Comparison of ENCODE assay signal across 9 mouse cellular contexts in genomic region chr7:44443268-44444173, GRCm38 (mm10). TPM values are rescaled to one million over a fixed set of nuclear protein-coding genes. Genes with fewer than 3 reads are reported as not detected.
DNase-seq lines count a peak whose midpoint lies in the region; ATAC-seq lines count a peak whose summit lies in the region.
"Had no signal": no experiment of that assay in that cellular context is flagged by ENCODE, and none has a peak within 500 bp of the region (broad histone marks: within the 10 kb centered on the region; RNA-seq: fewer than 3 reads in every experiment).

No protein-coding gene starts in this region.

- 11% methylated on average over 20 of the region's 20 CpGs for WGBS in heart, embryonic 16.5 days
- 3% methylated on average over 19 of the region's 20 CpGs for WGBS in forebrain, embryonic 14.5 days
- WGBS in midbrain, embryonic 12.5 days: 7% methylated on average over 20 of the region's 20 CpGs

- peaks cover 51% of the 10 kb centered on the region for H3K27me3 ChIP-seq in heart, embryonic 16.5 days (ENCODE audit: control insufficient read depth, insufficient read depth, low read length)
- no peaks in the 10 kb centered on the region for H3K27me3 ChIP-seq in forebrain, embryonic 14.5 days (replicated peaks; ENCODE audit: control insufficient read depth, insufficient read depth, low read length)
- H3K27me3 ChIP-seq in midbrain, embryonic 12.5 days: peaks cover 31% of the 10 kb centered on the region

- DNase-seq in heart, adult 9 months (ENCODE audit: low spot score in 2 of 2): no peak
- DNase-seq in cerebellum, adult 11-12 months: peak; percentile 86
- peak; percentile 77 for DNase-seq in forebrain, embryonic 14.5 days (ENCODE audit: low spot score)
- DNase-seq in frontal cortex, adult 2 months (ENCODE audit: extremely low spot score in 1 of 2, low spot score in 1 of 2): no peak
- no peak for DNase-seq in thymus, postnatal 36 days
- no peak for DNase-seq in layer of hippocampus, postnatal 25 days (ENCODE audit: extremely low spot score in 1 of 2, low spot score in 1 of 2)

- peak overlapping the region; percentile 84 for H3K9ac ChIP-seq in heart, embryonic 16.5 days (ENCODE audit: low read length)
- H3K9ac ChIP-seq in forebrain, embryonic 14.5 days (ENCODE audit: low read length): peak overlapping the region; percentile 98
- H3K9ac ChIP-seq in midbrain, embryonic 12.5 days (replicated peaks): peak overlapping the region; percentile 99

- H3K4me3 ChIP-seq in heart, embryonic 16.5 days (ENCODE audit: low read length): peak overlapping the region; percentile 62
- peak overlapping the region; percentile 75 for H3K4me3 ChIP-seq in forebrain, embryonic 14.5 days (ENCODE audit: low read depth, low read length)
- H3K4me3 ChIP-seq in midbrain, embryonic 12.5 days: peak overlapping the region; percentile 76
- H3K4me3 ChIP-seq: erythroblast, embryonic 14.5 days had no signal

- H3K4me2 ChIP-seq in heart, embryonic 16.5 days (ENCODE audit: low read depth, low read length): peak overlapping the region; percentile 69
- peak overlapping the region; percentile 93 for H3K4me2 ChIP-seq in forebrain, embryonic 14.5 days (ENCODE audit: low read length)
- H3K4me2 ChIP-seq in midbrain, embryonic 12.5 days (replicated peaks): peak overlapping the region; percentile 90

- H3K27ac ChIP-seq in heart, embryonic 16.5 days (ENCODE audit: low read length): peak overlapping the region; percentile 79
- H3K27ac ChIP-seq in forebrain, embryonic 14.5 days (ENCODE audit: low read depth, low read length): peak overlapping the region; percentile 97
- H3K27ac ChIP-seq in midbrain, embryonic 12.5 days (replicated peaks): peak overlapping the region; percentile 98

- peak; percentile 37 for ATAC-seq in heart, embryonic 16.5 days (replicated peaks; ENCODE audit: extremely low read depth, insufficient read depth, low FRiP score)
- ATAC-seq in forebrain, embryonic 14.5 days: peak; percentile 56
- peak; percentile 57 for ATAC-seq in midbrain, embryonic 12.5 days (ENCODE audit: low FRiP score, low read depth)

- peaks cover 29% of the 10 kb centered on the region for H3K4me1 ChIP-seq in heart, embryonic 16.5 days (ENCODE audit: control insufficient read depth, insufficient read depth, low read length)
- peaks cover 34% of the 10 kb centered on the region for H3K4me1 ChIP-seq in forebrain, embryonic 14.5 days (ENCODE audit: control insufficient read depth, insufficient read depth, low read length)
- H3K4me1 ChIP-seq in midbrain, embryonic 12.5 days: peaks cover 56% of the 10 kb centered on the region

- H3K9me3 ChIP-seq in heart, embryonic 16.5 days (replicated peaks; ENCODE audit: control insufficient read depth, low read length): no peaks in the 10 kb centered on the region
- H3K9me3 ChIP-seq in forebrain, embryonic 14.5 days (replicated peaks; ENCODE audit: control insufficient read depth, low read length): no peaks in the 10 kb centered on the region
- no peaks in the 10 kb centered on the region for H3K9me3 ChIP-seq in midbrain, embryonic 12.5 days

- H3K36me3 ChIP-seq in heart, embryonic 16.5 days (ENCODE audit: control insufficient read depth, insufficient read depth): no peaks in the 10 kb centered on the region
- peaks cover 40% of the 10 kb centered on the region for H3K36me3 ChIP-seq in forebrain, embryonic 14.5 days (ENCODE audit: control insufficient read depth, insufficient read depth, low read length)
- peaks cover 41% of the 10 kb centered on the region for H3K36me3 ChIP-seq in midbrain, embryonic 12.5 days

RNA-seq across cellular contexts. Expression of gene Lrrc4b, which starts 14.7 kb away (rescaled TPM):
- polyA plus RNA-seq in heart, embryonic 16.5 days (2015; fragmentation: Nextera tagmentation; extraction: Ambion mirVana): 1.2 and 1.3 TPM in 2 replicates
- 20.8 and 22.1 TPM in 2 replicates for polyA plus RNA-seq in forebrain, embryonic 14.5 days (2014; fragmentation: Nextera tagmentation; extraction: Ambion mirVana)
- polyA plus RNA-seq in midbrain, embryonic 12.5 days (2016; fragmentation: Nextera tagmentation; extraction: Ambion mirVana): 12.0 and 13.5 TPM in 2 replicates
- polyA plus RNA-seq in frontal cortex, adult 2 months (2012; rRNA removed): 230 and 247 TPM in 2 replicates
- total RNA-seq in layer of hippocampus, postnatal 25 days (2021): 100 to 1,000 TPM; 322 to 333 TPM
- polyA plus RNA-seq: erythroblast, embryonic 14.5 days had no signal

RNA-seq across cellular contexts. Expression of gene Aspdh, which starts 21.7 kb away (rescaled TPM):
- polyA plus RNA-seq in heart, embryonic 16.5 days (2015; fragmentation: Nextera tagmentation; extraction: Ambion mirVana): 0.62 and 1.2 TPM in 2 replicates
- polyA plus RNA-seq in forebrain, embryonic 14.5 days (2014; fragmentation: Nextera tagmentation; extraction: Ambion mirVana): 5.3 TPM in 2 replicates
- polyA plus RNA-seq in midbrain, embryonic 12.5 days (2016; fragmentation: Nextera tagmentation; extraction: Ambion mirVana): 3.4 and 5.1 TPM in 2 replicates
- 12.2 and 14.4 TPM in 2 replicates for polyA plus RNA-seq in frontal cortex, adult 2 months (2012; rRNA removed)
- total RNA-seq in layer of hippocampus, postnatal 25 days (2021): 10 to 100 TPM; 10.9 to 13.2 TPM

RNA-seq across cellular contexts. Expression of gene Josd2, which starts 24.3 kb away (rescaled TPM):
- 157 and 169 TPM in 2 replicates for polyA plus RNA-seq in heart, embryonic 16.5 days (2015; fragmentation: Nextera tagmentation; extraction: Ambion mirVana)
- polyA plus RNA-seq in forebrain, embryonic 14.5 days (2014; fragmentation: Nextera tagmentation; extraction: Ambion mirVana): 49.3 and 50.5 TPM in 2 replicates
- 56.2 and 58.1 TPM in 2 replicates for polyA plus RNA-seq in midbrain, embryonic 12.5 days (2016; fragmentation: Nextera tagmentation; extraction: Ambion mirVana)
- 169 and 184 TPM in 2 replicates for polyA plus RNA-seq in frontal cortex, adult 2 months (2012; rRNA removed)
- total RNA-seq in layer of hippocampus, postnatal 25 days (2021): 100 to 1,000 TPM; 102 to 107 TPM

RNA-seq across cellular contexts. Expression of gene Emc10, which starts 52.8 kb away (rescaled TPM):
- 87.9 and 88.7 TPM in 2 replicates for polyA plus RNA-seq in heart, embryonic 16.5 days (2015; fragmentation: Nextera tagmentation; extraction: Ambion mirVana)
- polyA plus RNA-seq in forebrain, embryonic 14.5 days (2014; fragmentation: Nextera tagmentation; extraction: Ambion mirVana): 147 and 154 TPM in 2 replicates
- polyA plus RNA-seq in midbrain, embryonic 12.5 days (2016; fragmentation: Nextera tagmentation; extraction: Ambion mirVana): 132 and 136 TPM in 2 replicates
- 252 and 282 TPM in 2 replicates for polyA plus RNA-seq in frontal cortex, adult 2 months (2012; rRNA removed)
- total RNA-seq in layer of hippocampus, postnatal 25 days (2021): 100 to 1,000 TPM; 207 to 212 TPM

RNA-seq across cellular contexts. Expression of gene Fam71e1, which starts 52.9 kb away (rescaled TPM):
- polyA plus RNA-seq in heart, embryonic 16.5 days (2015; fragmentation: Nextera tagmentation; extraction: Ambion mirVana): 6.8 and 7.6 TPM in 2 replicates
- polyA plus RNA-seq in forebrain, embryonic 14.5 days (2014; fragmentation: Nextera tagmentation; extraction: Ambion mirVana): 13.0 and 24.0 TPM in 2 replicates
- polyA plus RNA-seq in midbrain, embryonic 12.5 days (2016; fragmentation: Nextera tagmentation; extraction: Ambion mirVana): 32.4 and 35.1 TPM in 2 replicates
- polyA plus RNA-seq in frontal cortex, adult 2 months (2012; rRNA removed): 27.3 and 33.6 TPM in 2 replicates
- 10 to 100 TPM; 18.6 to 22.8 TPM for total RNA-seq in layer of hippocampus, postnatal 25 days (2021)

Comparison
In these comparisons a context has a peak if more than half of its experiments do, and no peak if none do; other contexts are left out.
1. DNase-seq: peak in cerebellum, adult 11-12 months (single experiment) and forebrain, embryonic 14.5 days (single experiment); none in heart, adult 9 months (0 of 2), frontal cortex, adult 2 months (0 of 2), thymus, postnatal 36 days (0 of 2) and layer of hippocampus, postnatal 25 days (0 of 2).
2. RNA of gene Lrrc4b, which starts 14.7 kb away (polyA plus RNA-seq): 230 to 247 TPM in frontal cortex, adult 2 months; 20.8 to 22.1 TPM in forebrain, embryonic 14.5 days, 12.0 to 13.5 TPM in midbrain, embryonic 12.5 days and 1.2 to 1.3 TPM in heart, embryonic 16.5 days; every median in the first group is over 10 times any median in the second.
3. Peak in every context shown above with its lines, with median percentiles within 50 percentile points of each other: ATAC-seq, H3K27ac ChIP-seq, H3K4me2 ChIP-seq, H3K4me3 ChIP-seq and H3K9ac ChIP-seq.